Mouse (Mus musculus): ENCODE measurements around the gene Tyrobp.

Gene Tyrobp

GRCm38 (mm10) chr7:30464816-30465300, 51.3 kb downstream of the Tyrobp start:
- DNase-seq (ENCODE audit: low spot score) = no peak
